Mouse (Mus musculus): ENCODE measurements around the gene Dot1l.

GRCm38 (mm10) chr10:80826151-80827062 is 71.4 kb downstream of the Dot1l start, which contains the start of gene Oaz1:
- TF ChIP-seq POLR2A (IDR thresholded peaks at IDR 0.05; ENCODE audit: insufficient read length, low read depth): peak; percentile 82
- TF ChIP-seq TCF12 (IDR thresholded peaks at IDR 0.05; ENCODE audit: insufficient read depth, poor library complexity, severe bottlenecking): no peak
- TF ChIP-seq SRF (IDR thresholded peaks at IDR 0.05; ENCODE audit: control insufficient read depth, insufficient read length, low read depth): no peak
- no peak for TF ChIP-seq TCF3 (IDR thresholded peaks at IDR 0.05; ENCODE audit: insufficient read length, low read depth)
- TF ChIP-seq MAX (IDR thresholded peaks at IDR 0.05; ENCODE audit: low read depth): no peak
- no peak for TF ChIP-seq MYOG (IDR thresholded peaks at IDR 0.05; ENCODE audit: control insufficient read depth in 1 of 3, insufficient read depth in 1 of 3, insufficient read length in 2 of 3, low read depth in 2 of 3)
- TF ChIP-seq POLR2AphosphoS2 (IDR thresholded peaks at IDR 0.05; ENCODE audit: insufficient read length, low read depth): peak; percentile 94
- TF ChIP-seq MYOD1 (IDR thresholded peaks at IDR 0.05; ENCODE audit: control insufficient read depth in 1 of 3, insufficient read length in 2 of 3, low read depth in 2 of 3): no peak
- TF ChIP-seq USF1 (IDR thresholded peaks at IDR 0.05; ENCODE audit: low read depth): no peak
- no peak for TF ChIP-seq CEBPB (IDR thresholded peaks at IDR 0.05; ENCODE audit: insufficient read depth, poor library complexity, severe bottlenecking)
- no peak for TF ChIP-seq REST (IDR thresholded peaks at IDR 0.05; ENCODE audit: insufficient read depth, insufficient read length)
